Mouse (Mus musculus) erythroid progenitor cell, adult 5-6 weeks (primary cell): ENCODE data around the gene Neurod1. TPM values are rescaled to one million over a fixed set of nuclear protein-coding genes. Genes with fewer than 3 reads are reported as not detected.

Experiments used
- ATAC-seq: replicated peaks from 2 replicates; pipeline ENCODE4 v1.8.0; 2016; ENCODE audit warnings: moderate number of reproducible peaks, mild to moderate bottlenecking, moderate TSS enrichment, inconsistent platforms; ENCODE audit not compliant: poor library complexity, low FRiP score, severe bottlenecking
- total RNA-seq, 2 experiments: library from RNA; stranded (forward) in 1 of 2; stranded (reverse) in 1 of 2; fragments of 150-400 nt in 1 of 2; fragments of 186-747, 209-891 nt in 1 of 2; gene quantifications; 2 replicates each; pipeline versions ENCODE4 v1.2.3 to v1.2.4; 2015 to 2017; ENCODE audit warnings: low replicate concordance in 2 of 2

Gene Neurod1
- total RNA-seq (2015; ENCODE audit: low replicate concordance), result not detected in 2 replicates
- total RNA-seq (2017; ENCODE audit: low replicate concordance), result not detected in 2 replicates

GRCm38 (mm10) chr2:79456575-79457349 is at the start of gene Neurod1, which contains the start of gene Cerkl:
Gene Neurod1 (minus strand): TSS chr2:79456751.
Gene Cerkl (minus strand): TSS chr2:79456785.
- no peak for ATAC-seq

DNA sequence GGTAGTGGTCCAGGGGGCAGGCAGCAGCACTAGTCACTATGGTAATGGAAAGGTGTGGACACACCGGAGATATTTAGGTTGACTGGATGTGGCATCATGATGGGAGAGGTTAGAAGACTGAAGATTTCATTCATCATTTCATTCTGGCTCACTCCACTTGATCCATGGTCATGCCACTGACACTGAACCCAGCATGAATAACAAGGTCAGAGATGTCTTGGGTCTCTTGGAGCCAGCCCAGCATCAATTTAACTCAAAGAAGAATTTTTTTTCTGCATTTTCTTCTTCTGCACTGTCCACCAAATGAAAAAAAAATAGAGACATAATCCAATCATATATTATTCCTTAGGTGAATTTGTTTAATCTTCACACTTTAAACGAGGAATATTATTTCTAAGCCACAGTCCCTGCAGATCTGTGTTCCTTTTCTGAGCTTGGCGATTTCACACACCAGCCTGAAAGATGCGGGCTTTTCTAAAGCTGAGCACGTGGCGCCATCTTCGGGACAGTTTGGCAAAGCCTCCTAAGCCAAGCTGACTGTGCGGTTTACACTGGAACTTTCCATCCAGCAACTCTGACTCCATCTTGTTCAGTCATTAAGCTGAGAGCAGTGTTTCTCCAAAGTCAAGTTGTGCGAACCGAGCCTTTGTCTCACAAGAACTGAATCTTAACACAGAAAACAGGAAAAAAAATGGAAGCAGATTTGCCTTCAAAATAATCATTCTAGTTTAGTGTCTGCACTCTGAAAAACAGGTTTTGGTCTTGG is 42.6 kb upstream of the Neurod1 start:
- ATAC-seq, result no peak

GRCm38 (mm10) chr2:79485127-79485526 is 28.6 kb upstream of the Neurod1 start:
- ATAC-seq, result no peak

- no peak for ATAC-seq
Observed at GRCm38 (mm10) chr2:79482511-79482910, 26.0 kb upstream of the Neurod1 start.

DNA sequence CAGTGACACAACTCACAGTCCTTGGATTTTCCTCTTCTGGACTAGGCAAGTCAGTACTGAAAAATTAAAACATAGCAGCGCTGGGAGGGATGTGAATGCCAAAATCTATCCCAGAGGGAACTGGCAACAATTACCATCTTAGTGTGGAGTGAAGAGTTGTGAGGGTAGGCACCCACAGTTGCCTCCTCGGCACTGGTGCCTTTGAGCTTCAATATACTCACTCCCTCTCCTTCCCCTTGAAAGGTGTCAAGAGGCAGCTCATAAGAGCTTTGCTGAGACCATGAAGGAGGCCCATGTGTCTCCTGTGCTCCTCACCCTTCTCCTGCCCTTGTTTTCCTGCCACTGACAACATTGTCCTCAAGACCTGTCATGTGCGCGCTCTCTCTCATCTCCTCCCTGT is 5.9 kb upstream of the Neurod1 start:
- ATAC-seq, result no peak

GRCm38 (mm10) chr2:79461861-79462260 is 5.3 kb upstream of the Neurod1 start:
- no peak for ATAC-seq

- no peak for ATAC-seq
Observed at GRCm38 (mm10) chr2:79460586-79460985, 4.0 kb upstream of the Neurod1 start.

DNA sequence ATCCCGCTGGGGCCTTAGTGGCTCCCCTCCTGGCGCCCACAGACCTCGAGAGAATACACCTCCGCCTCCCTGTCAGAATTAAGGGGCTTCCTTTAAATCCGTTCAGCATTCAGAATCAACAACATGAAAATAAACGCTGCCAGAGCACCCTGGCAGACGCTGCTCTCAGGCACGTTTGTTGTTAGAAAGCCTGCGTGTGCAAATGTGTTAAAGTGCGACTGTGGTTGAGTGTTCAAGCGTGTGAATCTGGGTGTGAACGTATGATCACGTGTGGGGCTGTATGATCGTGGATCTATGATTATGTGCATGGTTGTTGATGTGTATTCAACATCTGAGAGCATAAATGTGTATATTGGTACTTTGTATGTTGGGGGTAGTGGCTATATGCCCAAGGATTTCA is 3.6 kb upstream of the Neurod1 start:
- no peak for ATAC-seq

DNA sequence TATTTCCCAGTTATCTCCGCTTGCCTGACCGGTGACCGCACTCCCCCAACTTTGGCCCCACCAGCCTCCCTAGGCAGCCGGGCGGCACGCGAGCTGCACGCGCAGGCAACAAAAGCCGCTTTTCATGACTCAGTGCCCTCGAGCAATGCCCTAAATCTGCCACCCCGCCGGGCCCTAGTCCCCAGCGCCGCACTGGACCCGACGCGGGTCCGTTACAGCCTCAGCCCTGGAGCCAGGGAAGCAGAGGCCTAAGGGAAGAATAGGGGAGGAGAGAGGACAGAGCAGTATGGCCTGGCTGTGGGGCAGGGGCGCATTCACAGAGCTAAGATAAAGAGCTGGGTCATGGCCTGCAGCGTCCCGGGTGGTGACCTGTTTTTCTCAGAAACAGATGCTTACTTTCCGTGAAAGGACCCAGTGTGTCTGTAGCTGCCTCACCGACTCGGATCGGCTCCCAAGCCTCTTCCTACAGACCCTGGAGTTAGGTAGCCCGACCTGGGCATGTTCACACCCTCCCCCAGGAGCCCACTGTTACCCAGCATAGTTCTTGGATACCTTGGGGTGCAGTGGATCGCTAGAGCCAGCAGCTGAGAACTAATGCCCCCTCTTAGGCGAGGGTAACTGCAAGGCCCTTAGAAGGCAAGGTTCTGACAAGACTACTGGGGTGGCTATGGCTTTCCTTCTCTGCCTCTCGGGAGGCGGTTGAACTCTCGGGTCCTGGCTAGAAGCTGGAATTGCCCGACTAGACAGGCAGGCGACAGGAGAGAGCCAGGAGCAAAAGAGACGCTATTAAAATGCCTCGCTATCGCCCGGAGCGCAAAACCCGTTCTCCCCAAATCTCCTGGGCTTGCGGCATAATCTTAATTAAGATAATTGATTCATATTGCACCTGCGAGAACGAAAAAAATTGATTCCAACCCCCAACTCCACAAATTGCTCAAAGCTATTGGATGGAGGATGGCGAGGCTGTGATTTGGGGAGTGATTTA is 2.8 kb upstream of the Neurod1 start:
- ATAC-seq, result no peak

GRCm38 (mm10) chr2:79457932-79458331 is 1.4 kb upstream of the Neurod1 start:
- ATAC-seq, result no peak

DNA sequence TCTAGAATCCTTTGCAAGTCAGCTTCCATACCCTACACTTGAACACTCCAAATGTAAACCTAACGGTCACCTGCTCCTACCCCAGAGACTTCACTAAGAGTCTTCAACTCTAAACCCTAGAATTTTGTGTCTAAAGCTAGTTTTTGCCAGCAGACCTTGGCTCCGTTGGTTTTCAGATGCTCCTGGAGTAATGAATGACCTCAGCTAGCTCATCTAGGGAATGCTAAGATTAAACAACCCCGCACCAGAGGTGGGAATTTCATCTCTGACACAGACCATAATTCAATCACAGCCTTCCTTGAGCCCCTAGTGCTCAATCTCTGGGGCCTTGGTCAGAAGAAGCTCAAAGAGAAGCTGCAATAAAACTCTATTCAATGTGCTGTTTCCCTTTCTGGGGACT is 883 bp upstream of the Neurod1 start:
- no peak for ATAC-seq

GRCm38 (mm10) chr2:79455646-79456045 is 905 bp downstream of the Neurod1 start:
- no peak for ATAC-seq

- ATAC-seq, result no peak
Observed at GRCm38 (mm10) chr2:79454786-79455446, 1.6 kb downstream of the Neurod1 start.

DNA sequence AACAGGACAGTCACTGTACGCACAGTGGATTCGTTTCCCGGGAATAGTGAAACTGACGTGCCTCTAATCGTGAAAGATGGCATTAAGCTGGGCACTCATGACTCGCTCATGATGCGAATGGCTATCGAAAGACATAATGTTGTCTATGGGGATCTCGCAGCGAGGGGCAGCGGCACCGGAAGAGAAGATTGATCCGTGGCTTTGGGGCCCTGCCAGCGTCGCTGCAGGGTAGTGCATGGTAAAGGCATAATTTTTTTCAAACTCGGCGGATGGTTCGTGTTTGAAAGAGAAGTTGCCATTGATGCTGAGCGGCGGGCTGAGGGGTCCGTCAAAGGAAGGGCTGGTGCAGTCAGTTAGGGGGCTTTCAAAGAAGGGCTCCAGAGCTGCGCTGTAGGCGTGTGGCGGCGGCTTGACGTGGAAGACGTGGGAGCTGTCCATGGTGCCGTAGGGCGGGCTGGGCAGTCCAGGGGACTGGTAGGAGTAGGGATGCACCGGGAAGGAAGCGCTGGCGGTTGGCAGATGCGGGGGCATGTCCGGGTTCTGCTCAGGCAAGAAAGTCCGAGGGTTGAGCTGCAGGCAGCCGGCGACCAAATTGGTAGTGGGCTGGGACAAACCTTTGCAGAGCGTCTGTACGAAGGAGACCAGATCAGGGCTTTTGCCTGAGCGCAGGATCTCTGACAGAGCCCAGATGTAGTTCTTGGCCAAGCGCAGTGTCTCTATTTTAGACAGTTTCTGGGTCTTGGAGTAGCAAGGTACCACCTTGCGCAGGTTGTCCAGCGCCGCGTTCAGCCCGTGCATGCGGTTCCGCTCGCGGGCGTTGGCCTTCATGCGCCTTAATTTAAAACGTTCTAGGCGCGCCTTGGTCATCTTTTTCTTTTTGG is 2.4 kb downstream of the Neurod1 start:
- ATAC-seq, result no peak

- ATAC-seq, result no peak
Observed at GRCm38 (mm10) chr2:79451438-79451837, 5.1 kb downstream of the Neurod1 start.

DNA sequence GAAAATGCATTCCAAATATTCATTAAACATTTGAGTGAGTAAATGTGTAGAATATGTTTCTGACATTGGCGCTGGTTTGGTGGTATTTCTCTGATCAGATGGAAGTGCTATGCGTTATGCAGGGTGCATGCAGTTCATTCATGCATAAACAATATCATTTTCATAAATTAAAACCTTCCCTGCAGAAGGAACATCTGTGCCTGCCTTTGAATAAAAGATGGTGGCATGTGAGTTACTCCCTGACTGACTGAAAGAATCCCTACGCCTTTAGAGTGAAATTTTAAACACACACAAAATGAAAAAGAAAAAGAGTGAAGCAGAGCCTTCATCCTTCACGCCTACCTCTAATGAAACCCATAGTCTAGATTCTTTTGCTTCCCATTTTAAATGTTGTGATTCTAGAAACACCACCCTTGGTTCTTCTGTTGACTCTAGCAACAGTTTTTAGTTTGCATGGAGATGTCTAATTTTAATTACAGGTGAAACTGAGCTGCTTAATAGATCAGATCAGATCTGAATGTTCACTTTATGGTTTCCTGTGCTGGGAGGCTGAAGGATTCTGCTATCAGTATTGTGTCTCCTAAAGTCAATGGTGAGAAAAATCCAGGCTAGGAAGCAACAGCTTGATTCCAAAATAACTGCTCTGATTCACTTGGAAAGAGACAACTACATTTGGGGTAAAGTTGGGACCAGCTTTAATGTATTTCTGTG is 5.7 kb downstream of the Neurod1 start:
- ATAC-seq, result no peak

- ATAC-seq, result no peak
Observed at GRCm38 (mm10) chr2:79449371-79449770, 7.2 kb downstream of the Neurod1 start.

GRCm38 (mm10) chr2:79447198-79447597 is 9.4 kb downstream of the Neurod1 start:
- no peak for ATAC-seq
